Mouse (Mus musculus) CH12.LX (cell line): ENCODE results near the gene Cpne9. TPM values are rescaled to one million over a fixed set of nuclear protein-coding genes. Genes with fewer than 3 reads are reported as not detected.

Experiments
- DNase-seq: peaks from one replicate; pipeline ENCODE4 v3.0.0-alpha.2; 2013; ENCODE audit errors: extremely low read depth
- H3K27ac ChIP-seq: 2 replicates; pipeline ENCODE4 v1.5.1; 2012; ENCODE audit warnings: low read depth, mild to moderate bottlenecking, control low read depth, moderate library complexity; ENCODE audit not compliant: insufficient read depth
- H3K27me3 ChIP-seq: replicated peaks from 2 replicates; pipeline ENCODE3; 2012; ENCODE audit warnings: inconsistent platforms
- H3K36me3 ChIP-seq, 2 experiments: replicated peaks in 1 of 2; 2 replicates each; pipeline versions ENCODE3 to v1.6.1; 2012; ENCODE audit warnings: inconsistent platforms in 1 of 2, low read length in 1 of 2, mild to moderate bottlenecking in 1 of 2, mixed read lengths in 1 of 2, moderate library complexity in 1 of 2; ENCODE audit not compliant: control insufficient read depth in 1 of 2, insufficient read depth in 1 of 2
- H3K4me1 ChIP-seq, 2 experiments: 2 replicates each; pipeline ENCODE4 v1.6.1; 2012; ENCODE audit warnings: inconsistent platforms in 1 of 2, moderate library complexity in 1 of 2; ENCODE audit not compliant: insufficient read depth in 2 of 2, control insufficient read depth in 1 of 2
- H3K4me2 ChIP-seq: 2 replicates; pipeline ENCODE4 v1.6.1; 2012; ENCODE audit warnings: low read depth, mild to moderate bottlenecking, control low read depth; ENCODE audit not compliant: poor library complexity, insufficient read depth, severe bottlenecking
- H3K4me3 ChIP-seq, 3 experiments: fragments of 150-350 bp in 1 of 3; sonication (generic) in 1 of 3; replicated peaks in 1 of 3; 2 replicates each; pipeline versions ENCODE3 to v1.5.1; 2011 to 2012; ENCODE audit warnings: low read depth in 2 of 3, low read length in 2 of 3, mild to moderate bottlenecking in 2 of 3, moderate library complexity in 2 of 3, control low read depth in 1 of 3, improper control_type of control experiment in 1 of 3, inconsistent platforms in 1 of 3, mixed read lengths in 1 of 3; ENCODE audit not compliant: poor library complexity in 1 of 3
- H3K79me2 ChIP-seq: replicated peaks from 2 replicates; pipeline ENCODE4 v1.6.1; 2012; ENCODE audit warnings: mild to moderate bottlenecking, moderate library complexity; ENCODE audit not compliant: control insufficient read depth, poor library complexity, insufficient read depth, severe bottlenecking; ENCODE audit errors: extremely low read depth
- H3K9ac ChIP-seq: 2 replicates; pipeline ENCODE4 v1.6.1; 2012; ENCODE audit warnings: low read depth, mild to moderate bottlenecking, control low read depth, moderate library complexity; ENCODE audit not compliant: insufficient read depth
- H3K9me3 ChIP-seq: replicated peaks from 2 replicates; pipeline ENCODE3; 2012; ENCODE audit warnings: low read length, inconsistent platforms, mixed read lengths
- CHD1 ChIP-seq: IDR thresholded peaks from 2 replicates; pipeline ENCODE4 v1.6.1; 2012; ENCODE audit warnings: low read depth, low read length, improper control_type of control experiment, inconsistent platforms
- CHD2 ChIP-seq: IDR thresholded peaks from 2 replicates; pipeline ENCODE4 v1.6.1; 2011; ENCODE audit warnings: low read length, improper control_type of control experiment
- E2F4 ChIP-seq: IDR thresholded peaks from 2 replicates; pipeline ENCODE4 v1.6.1; 2011; ENCODE audit warnings: low read depth, low read length, improper control_type of control experiment; ENCODE audit not compliant: insufficient replicate concordance
- EP300 ChIP-seq: IDR thresholded peaks from 2 replicates; pipeline ENCODE4 v1.6.1; 2011; ENCODE audit warnings: low read length, improper control_type of control experiment
- ETS1 ChIP-seq: conservative IDR thresholded peaks from 2 replicates; pipeline ENCODE4 v1.6.1; 2012; ENCODE audit warnings: low read depth, mild to moderate bottlenecking, inconsistent platforms, low read length, improper control_type of control experiment, moderate library complexity
- GABPA ChIP-seq: IDR thresholded peaks from 2 replicates; pipeline ENCODE4 v1.6.1; 2012; ENCODE audit warnings: low read depth, low read length, improper control_type of control experiment, inconsistent platforms; ENCODE audit not compliant: insufficient replicate concordance
- IRF4 ChIP-seq: IDR thresholded peaks from 2 replicates; pipeline ENCODE4 v1.6.1; 2014; ENCODE audit warnings: low read depth, mild to moderate bottlenecking, inconsistent platforms, low read length, improper control_type of control experiment
- KAT2A ChIP-seq: IDR thresholded peaks from 2 replicates; pipeline ENCODE4 v1.6.1; 2012; ENCODE audit warnings: low read length, improper control_type of control experiment, inconsistent platforms; ENCODE audit not compliant: insufficient replicate concordance
- MAFK ChIP-seq: IDR thresholded peaks from 2 replicates; pipeline ENCODE4 v1.6.1; 2011; ENCODE audit warnings: low read length, improper control_type of control experiment; ENCODE audit not compliant: insufficient replicate concordance
- MEF2A ChIP-seq: IDR thresholded peaks from 2 replicates; pipeline ENCODE4 v1.6.1; 2014; ENCODE audit warnings: low read depth, mild to moderate bottlenecking, inconsistent platforms, low read length, improper control_type of control experiment, borderline replicate concordance
- MXI1 ChIP-seq: IDR thresholded peaks from 2 replicates; pipeline ENCODE4 v1.6.1; 2011; ENCODE audit warnings: mild to moderate bottlenecking, low read depth, low read length, improper control_type of control experiment
- MYC ChIP-seq: IDR thresholded peaks from 2 replicates; pipeline ENCODE4 v1.6.1; 2011; ENCODE audit warnings: low read depth, mild to moderate bottlenecking, improper control_type of control experiment, low read length
- NELFE ChIP-seq: IDR thresholded peaks from 2 replicates; pipeline ENCODE4 v1.6.1; 2011; ENCODE audit warnings: low read depth, low read length, improper control_type of control experiment
- PAX5 ChIP-seq: IDR thresholded peaks from 2 replicates; pipeline ENCODE4 v1.6.1; 2012; ENCODE audit warnings: low read length, inconsistent platforms, mixed read lengths
- POLR2A ChIP-seq: IDR thresholded peaks from 2 replicates; pipeline ENCODE4 v1.6.1; 2011; ENCODE audit warnings: low read depth, mild to moderate bottlenecking, improper control_type of control experiment, low read length
- POLR2AphosphoS2 ChIP-seq: IDR thresholded peaks from 2 replicates; pipeline ENCODE4 v1.6.1; 2011; ENCODE audit warnings: low read depth, low read length, improper control_type of control experiment
- RCOR1 ChIP-seq: conservative IDR thresholded peaks from 2 replicates; pipeline ENCODE4 v1.6.1; 2012; ENCODE audit warnings: low read depth, mild to moderate bottlenecking, inconsistent platforms, low read length, improper control_type of control experiment
- SMC3 ChIP-seq: IDR thresholded peaks from 2 replicates; pipeline ENCODE4 v1.6.1; 2011; ENCODE audit warnings: low read depth, low read length, improper control_type of control experiment
- TBP ChIP-seq: conservative IDR thresholded peaks from 2 replicates; pipeline ENCODE4 v1.6.1; 2011; ENCODE audit warnings: low read depth, low read length, improper control_type of control experiment
- UBTF ChIP-seq: IDR thresholded peaks from 2 replicates; pipeline ENCODE4 v1.6.1; 2012; ENCODE audit warnings: low read depth, mild to moderate bottlenecking, inconsistent platforms, low read length, improper control_type of control experiment, moderate library complexity
- USF2 ChIP-seq: conservative IDR thresholded peaks from 2 replicates; pipeline ENCODE4 v1.6.1; 2011; ENCODE audit warnings: low read depth, low read length, improper control_type of control experiment
- ZC3H11A ChIP-seq: IDR thresholded peaks from 2 replicates; pipeline ENCODE4 v1.6.1; 2012; ENCODE audit warnings: low read depth, mild to moderate bottlenecking, inconsistent platforms, low read length, improper control_type of control experiment
- ZMIZ1 ChIP-seq: IDR thresholded peaks from 2 replicates; pipeline ENCODE4 v1.6.1; 2012; ENCODE audit warnings: low read depth, mild to moderate bottlenecking, inconsistent platforms, low read length, improper control_type of control experiment
- dilution Hi-C: fragments of 300-500 bp; cut with MboI; formaldehyde crosslinking; loops from 2 replicates; pipeline ENCODE4 v1.14.3; 2020; ENCODE audit warnings: low sequenced_read_pairs; ENCODE audit not compliant: extremely low pct_unique_long_range_greater_than_20kb, extremely low pct_ligation_motif_present
- in situ Hi-C: fragments of 300-500 bp; cut with MboI; formaldehyde crosslinking; loops from 3 replicates; pipeline ENCODE4 v1.14.3; 2019; ENCODE audit warnings: low sequenced_read_pairs, low pct_ligation_motif_present, low pct_unique_long_range_greater_than_20kb, mixed read lengths
- polyA plus RNA-seq: library from polyadenylated mRNA; unstranded; fragments of >175 nt; gene quantifications from 2 replicates; pipeline ENCODE4 v1.2.1, GENCODE M21; 2012; ENCODE audit warnings: low read depth; ENCODE audit not compliant: insufficient read length
- total RNA-seq, 2 experiments: library from RNA; depleted of rRNA; stranded (reverse); fragments of 300-350 nt in 1 of 2; fragments of >200 nt in 1 of 2; gene quantifications; 2 replicates each; pipeline ENCODE4 v1.2.3; 2012 to 2014

Cpne9 gene
- total and polyA plus RNA-seq, 3 experiments, result 0.19 to 0.27 (median 0.25) TPM

DNA sequence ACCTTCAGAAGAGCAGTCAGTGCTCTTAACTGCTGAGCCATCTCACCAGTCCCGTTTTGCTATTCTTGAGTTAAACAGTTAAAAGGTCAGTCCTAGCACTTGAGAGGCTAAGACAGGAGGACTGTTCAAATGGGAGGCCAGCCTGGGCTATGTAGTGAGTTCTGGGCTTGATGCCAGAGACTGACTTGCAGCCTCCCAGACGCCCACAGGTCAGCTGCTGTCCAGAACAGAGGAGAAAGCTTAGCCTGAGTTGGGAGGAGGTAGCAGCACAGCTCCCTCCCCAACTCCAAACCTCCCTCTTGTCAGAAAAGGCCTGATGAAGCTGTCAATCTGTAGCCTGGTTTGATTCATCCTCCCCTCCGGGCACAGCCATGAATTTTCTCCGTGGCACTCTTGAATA lies 5.3 kb upstream of the Cpne9 start:
- Histone ChIP-seq H3K9ac (no peak overlapping the region), H3K27me3 (no peaks in the 10 kb centered on the region), H3K27ac (no peak overlapping the region), H3K79me2 (no peaks in the 10 kb centered on the region), H3K4me3 (no peak overlapping the region), H3K4me2 (no peak overlapping the region), H3K4me1 (no peaks in the 10 kb centered on the region; a peak in 1 of 4 replicates), H3K9me3 (no peaks in the 10 kb centered on the region), H3K36me3 (peaks cover 65 to 94% of the 10 kb centered on the region in 2 experiments)
- TF ChIP-seq ZMIZ1 (no peak), MXI1 (no peak), POLR2AphosphoS2 (no peak)
- no peak for DNase-seq
- in situ Hi-C loops (no loop called here), dilution Hi-C loops (no loop called here)

DNA sequence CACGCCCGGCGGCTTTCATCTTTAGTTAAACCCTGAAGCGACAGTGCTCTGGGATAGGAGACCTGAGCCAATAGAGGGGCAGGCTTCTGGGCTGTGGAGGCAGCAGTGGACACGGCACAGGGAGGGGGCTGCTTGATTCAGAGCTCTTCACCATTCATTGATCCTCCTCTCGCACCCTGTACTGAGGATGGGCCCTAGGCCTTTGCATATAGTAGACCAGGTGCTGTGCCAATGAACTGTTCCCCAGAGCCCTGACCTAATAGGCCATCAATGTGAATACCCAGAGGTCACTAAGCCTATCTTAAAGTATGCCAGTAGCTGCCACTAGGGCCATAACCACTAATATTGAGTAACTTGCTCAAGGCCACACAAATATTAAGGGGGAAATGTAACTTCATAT lies 431 bp upstream of the Cpne9 start:
- no peaks in the 10 kb centered on the region for H3K9me3 ChIP-seq
- H3K4me2 ChIP-seq, result no peak overlapping the region
- H3K36me3 ChIP-seq, result peaks cover 32 to 53% of the 10 kb centered on the region in 2 experiments
- H3K27me3 ChIP-seq, result no peaks in the 10 kb centered on the region
- H3K9ac ChIP-seq, result no peak overlapping the region
- H3K4me3 ChIP-seq, result no peak overlapping the region
- no peaks in the 10 kb centered on the region for H3K79me2 ChIP-seq
- TF ChIP-seq PAX5 (no peak), POLR2A (no peak), E2F4 (no peak), RCOR1 (no peak), KAT2A (no peak), GABPA (no peak), ETS1 (no peak), NELFE (no peak)
- H3K27ac ChIP-seq, result no peak overlapping the region
- peaks cover 0 to 8% of the 10 kb centered on the region in 2 experiments; a peak in 2 of 4 replicates for H3K4me1 ChIP-seq
- no peak for DNase-seq
- dilution Hi-C loops, result no loop called here
- in situ Hi-C loops, result no loop called here

DNA sequence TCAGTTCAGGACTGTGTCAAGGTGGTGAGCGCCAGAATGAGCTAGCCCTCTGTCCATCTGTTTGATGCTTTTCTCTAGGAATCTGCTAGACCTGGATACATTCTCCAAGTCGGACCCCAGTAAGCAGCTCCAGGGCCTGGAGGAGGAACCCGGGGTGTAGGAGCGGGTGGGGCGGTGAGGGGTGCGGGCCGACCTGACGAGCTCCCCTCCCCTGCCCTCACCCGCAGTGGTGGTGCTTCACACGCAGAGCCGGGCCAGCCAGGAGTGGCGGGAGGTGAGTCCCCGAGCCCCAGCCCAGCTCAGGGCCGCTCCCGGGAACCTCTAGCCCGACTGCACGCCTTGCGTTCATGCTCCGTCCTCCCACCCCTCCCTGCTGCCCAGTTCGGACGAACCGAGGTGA lies 862 bp downstream of the Cpne9 start:
- Histone ChIP-seq H3K9ac (no peak overlapping the region), H3K27ac (no peak overlapping the region), H3K79me2 (no peaks in the 10 kb centered on the region), H3K9me3 (no peaks in the 10 kb centered on the region), H3K27me3 (no peaks in the 10 kb centered on the region), H3K4me2 (no peak overlapping the region), H3K4me1 (peaks cover 0 to 8% of the 10 kb centered on the region in 2 experiments; a peak in 2 of 4 replicates), H3K36me3 (peaks cover 22 to 40% of the 10 kb centered on the region in 2 experiments), H3K4me3 (no peak overlapping the region)
- TF ChIP-seq GABPA (no peak), IRF4 (no peak), MXI1 (no peak), MAFK (no peak), MEF2A (no peak), ZMIZ1 (no peak), USF2 (no peak), CHD2 (no peak), TBP (no peak), EP300 (no peak), SMC3 (no peak), UBTF (no peak), E2F4 (no peak), RCOR1 (no peak), ZC3H11A (no peak), NELFE (no peak), CHD1 (no peak), MYC (no peak), POLR2A (no peak)
- in situ Hi-C loops (no loop called here), dilution Hi-C loops (no loop called here)
- no peak for DNase-seq
